Mouse (Mus musculus) layer of hippocampus, adult 18-20 months (tissue): ENCODE results near the gene Sap30l. TPM values are rescaled to one million over a fixed set of nuclear protein-coding genes. Genes with fewer than 3 reads are reported as not detected.
"Not testable (repeated sequence)": the region's sequence is repeated elsewhere in the genome, so short reads cannot be mapped to it uniquely, and the experiment has no call there.

Source experiments
- DNase-seq, 2 experiments: peaks; one replicate each; pipeline ENCODE4 v3.0.0; 2022; ENCODE audit warnings: low spot score in 2 of 2
- total RNA-seq, 2 experiments: library from RNA; stranded (reverse); gene quantifications; 2 replicates each; pipeline ENCODE4 v1.2.3; 2021

Gene Sap30l
- total RNA-seq, 2 experiments from 2014 or later: 58.2 to 59.0 TPM

GRCm38 (mm10) chr11:57829871-57830775 is 28.7 kb downstream of the Sap30l start:
- DNase-seq: no peak

- DNase-seq: no peak
These were observed 29.9 kb downstream of the Sap30l start for GRCm38 (mm10) chr11:57831281-57831781.

GRCm38 (mm10) chr11:57831861-57832260 is 30.4 kb downstream of the Sap30l start:
- no peak for DNase-seq

- no peak for DNase-seq
These were observed 31.2 kb downstream of the Sap30l start, which contains the start of gene Hand1 for GRCm38 (mm10) chr11:57832552-57833201. Gene Hand1, minus strand, starts transcription at chr11:57832818.

GRCm38 (mm10) chr11:57833296-57833977 is 32.0 kb downstream of the Sap30l start:
- DNase-seq: no peak

GRCm38 (mm10) chr11:57834031-57834430 is 32.6 kb downstream of the Sap30l start:
- DNase-seq: no peak

GRCm38 (mm10) chr11:57835331-57835730 is 33.9 kb downstream of the Sap30l start:
- DNase-seq: no peak

GRCm38 (mm10) chr11:57835931-57836330 is 34.5 kb downstream of the Sap30l start:
- no peak for DNase-seq

- no peak for DNase-seq
These were observed 35.0 kb downstream of the Sap30l start for GRCm38 (mm10) chr11:57836401-57836800.

- no peak for DNase-seq
These were observed 35.6 kb downstream of the Sap30l start for GRCm38 (mm10) chr11:57836872-57837680.

GRCm38 (mm10) chr11:57837861-57838680 is 36.6 kb downstream of the Sap30l start:
- DNase-seq: no peak

- DNase-seq: no peak
These were observed 39.5 kb downstream of the Sap30l start for GRCm38 (mm10) chr11:57840986-57841385.

- no peak for DNase-seq
These were observed 40.0 kb downstream of the Sap30l start for GRCm38 (mm10) chr11:57841391-57841790.

- DNase-seq: not testable (repeated sequence)
These were observed 45.3 kb downstream of the Sap30l start for GRCm38 (mm10) chr11:57846421-57847363.

GRCm38 (mm10) chr11:57847396-57847795 is 46.0 kb downstream of the Sap30l start:
- DNase-seq: no peak

GRCm38 (mm10) chr11:57850298-57850697 is 48.9 kb downstream of the Sap30l start:
- no peak for DNase-seq

- DNase-seq: no peak
These were observed 49.5 kb downstream of the Sap30l start for GRCm38 (mm10) chr11:57850931-57851330.

- DNase-seq: no peak
These were observed 52.1 kb downstream of the Sap30l start for GRCm38 (mm10) chr11:57853571-57853970.

GRCm38 (mm10) chr11:57857709-57858108 is 56.3 kb downstream of the Sap30l start:
- no peak for DNase-seq
